Mouse (Mus musculus) neural tube, embryonic 12.5 days (tissue): ENCODE data around the gene Fhad1. TPM values are rescaled to one million over a fixed set of nuclear protein-coding genes. Genes with fewer than 3 reads are reported as not detected.

ENCODE experiments used
- ATAC-seq: fragments of 200-750 bp; cut with Nextera tagmentation; 2 replicates; pipeline ENCODE4 v1.8.0; 2017; ENCODE audit warnings: low read depth, mild to moderate bottlenecking, moderate TSS enrichment, moderate library complexity; ENCODE audit not compliant: low FRiP score
- H3K27ac ChIP-seq: fragments of 300-500 bp; sonication (generic); 2 replicates; pipeline ENCODE4 v1.5.1; 2016
- H3K27me3 ChIP-seq: fragments of 300-500 bp; sonication (generic); replicated peaks from 2 replicates; pipeline ENCODE4 v1.6.1; 2016; ENCODE audit warnings: mild to moderate bottlenecking
- H3K36me3 ChIP-seq: fragments of 300-500 bp; sonication (generic); 2 replicates; pipeline ENCODE4 v1.6.1; 2016; ENCODE audit warnings: mild to moderate bottlenecking
- H3K4me1 ChIP-seq: fragments of 300-500 bp; sonication (generic); 2 replicates; pipeline ENCODE4 v1.6.1; 2016
- H3K4me2 ChIP-seq: fragments of 300-500 bp; sonication (generic); replicated peaks from 2 replicates; pipeline ENCODE4 v1.6.1; 2016; ENCODE audit warnings: mild to moderate bottlenecking
- H3K4me3 ChIP-seq: fragments of 300-500 bp; sonication (generic); 2 replicates; pipeline ENCODE4 v1.5.1; 2016
- H3K9ac ChIP-seq: fragments of 300-500 bp; sonication (generic); 2 replicates; pipeline ENCODE4 v1.6.1; 2016; ENCODE audit warnings: mild to moderate bottlenecking
- H3K9me3 ChIP-seq: fragments of 300-500 bp; sonication (generic); 2 replicates; pipeline ENCODE4 v1.6.1; 2016; ENCODE audit warnings: mild to moderate bottlenecking
- WGBS: fragments of 180-500 bp; shearing (Covaris S2); methylation state at CpG from one replicate; pipeline ENCODE4 v1.1.7; 2016; 5-methylcytosine and 5-hydroxymethylcytosine counted together
- polyA plus RNA-seq: library from polyadenylated mRNA; unstranded; fragments of >200 nt; fragmentation: Nextera tagmentation; extraction: Ambion mirVana; gene quantifications from 2 replicates; pipeline ENCODE4 v1.2.1, GENCODE M21; 2016

Gene Fhad1
- polyA plus RNA-seq, 1 experiment from 2014 or later, result 4.1 TPM

GRCm38 (mm10) chr4:141871909-141872308 is 143.0 kb downstream of the Fhad1 start:
- H3K27me3 ChIP-seq, result no peaks in the 10 kb centered on the region
- no peak for ATAC-seq
- no peaks in the 10 kb centered on the region for H3K36me3 ChIP-seq
- H3K9me3 ChIP-seq, result no peaks in the 10 kb centered on the region
- WGBS, result 61% methylated on average over 9 of the region's 9 CpGs
- H3K27ac ChIP-seq, result no peak overlapping the region
- H3K9ac ChIP-seq, result peak overlapping the region; percentile 4; the same call in 1 of the 2 replicates
- H3K4me1 ChIP-seq, result peaks cover 51% of the 10 kb centered on the region
- H3K4me2 ChIP-seq, result peak overlapping the region; percentile 95
- H3K4me3 ChIP-seq, result no peak overlapping the region

GRCm38 (mm10) chr4:141871333-141871725 is 143.6 kb downstream of the Fhad1 start:
- Histone ChIP-seq H3K4me2 (no peak overlapping the region), H3K4me1 (peaks cover 57% of the 10 kb centered on the region), H3K4me3 (no peak overlapping the region), H3K9me3 (no peaks in the 10 kb centered on the region), H3K36me3 (no peaks in the 10 kb centered on the region), H3K9ac (0 out of 2 replicates have a peak overlapping the region, but pooled peaks have one; percentile 4), H3K27me3 (no peaks in the 10 kb centered on the region), H3K27ac (no peak overlapping the region)
- ATAC-seq, result no peak
- 94% methylated on average over 3 of the region's 3 CpGs for WGBS

GRCm38 (mm10) chr4:141870666-141871332 is 144.1 kb downstream of the Fhad1 start:
- Histone ChIP-seq H3K36me3 (no peaks in the 10 kb centered on the region), H3K9me3 (no peaks in the 10 kb centered on the region), H3K4me2 (no peak overlapping the region), H3K4me3 (no peak overlapping the region), H3K27ac (no peak overlapping the region), H3K27me3 (no peaks in the 10 kb centered on the region), H3K9ac (no peak overlapping the region), H3K4me1 (peaks cover 59% of the 10 kb centered on the region)
- 81% methylated on average over 11 of the region's 11 CpGs for WGBS
- ATAC-seq, result no peak

GRCm38 (mm10) chr4:141869436-141870215 is 145.3 kb downstream of the Fhad1 start:
- 90% methylated on average over 5 of the region's 5 CpGs for WGBS

GRCm38 (mm10) chr4:141868051-141868450 is 146.8 kb downstream of the Fhad1 start:
- no peaks in the 10 kb centered on the region for H3K27me3 ChIP-seq
- no peak overlapping the region for H3K9ac ChIP-seq
- H3K4me3 ChIP-seq, result no peak overlapping the region
- ATAC-seq, result peak; percentile 33; the same call in 1 of the 2 replicates
- 85% methylated on average over 10 of the region's 10 CpGs for WGBS
- no peaks in the 10 kb centered on the region for H3K36me3 ChIP-seq
- peak overlapping the region; percentile 37 for H3K27ac ChIP-seq
- no peak overlapping the region for H3K4me2 ChIP-seq
- peaks cover 40% of the 10 kb centered on the region for H3K4me1 ChIP-seq
- H3K9me3 ChIP-seq, result no peaks in the 10 kb centered on the region

More at GRCm38 (mm10) chr4:141869436-141870215, 145.3 kb downstream of the Fhad1 start:
- Histone ChIP-seq H3K4me2 (no peak overlapping the region), H3K9ac (no peak overlapping the region), H3K4me3 (no peak overlapping the region), H3K9me3 (no peaks in the 10 kb centered on the region), H3K27ac (no peak overlapping the region), H3K27me3 (no peaks in the 10 kb centered on the region), H3K36me3 (no peaks in the 10 kb centered on the region), H3K4me1 (peaks cover 53% of the 10 kb centered on the region)
- no peak for ATAC-seq

GRCm38 (mm10) chr4:141867498-141867897 is 147.4 kb downstream of the Fhad1 start:
- peak; percentile 69 for ATAC-seq
- Histone ChIP-seq H3K9me3 (no peaks in the 10 kb centered on the region), H3K9ac (no peak overlapping the region), H3K4me1 (peaks cover 34% of the 10 kb centered on the region), H3K27ac (peak overlapping the region; percentile 37; the same call in 1 of the 2 replicates), H3K4me3 (no peak overlapping the region), H3K27me3 (no peaks in the 10 kb centered on the region), H3K36me3 (no peaks in the 10 kb centered on the region), H3K4me2 (peak overlapping the region; percentile 18)
- 36% methylated on average over 4 of the region's 4 CpGs for WGBS

GRCm38 (mm10) chr4:141866933-141867490 is 147.9 kb downstream of the Fhad1 start:
- H3K4me1 ChIP-seq, result peaks cover 30% of the 10 kb centered on the region
- WGBS, result 30% methylated on average over 10 of the region's 10 CpGs
- peak overlapping the region; percentile 18 for H3K4me2 ChIP-seq
- peak overlapping the region; percentile 37; the same call in 1 of the 2 replicates for H3K27ac ChIP-seq
- no peak overlapping the region for H3K9ac ChIP-seq
- H3K36me3 ChIP-seq, result no peaks in the 10 kb centered on the region
- H3K27me3 ChIP-seq, result no peaks in the 10 kb centered on the region
- peak; percentile 63 for ATAC-seq
- no peaks in the 10 kb centered on the region for H3K9me3 ChIP-seq
- H3K4me3 ChIP-seq, result no peak overlapping the region

GRCm38 (mm10) chr4:141865600-141865999 is 149.3 kb downstream of the Fhad1 start:
- peaks cover 13% of the 10 kb centered on the region for H3K36me3 ChIP-seq
- H3K9ac ChIP-seq, result no peak overlapping the region
- H3K27me3 ChIP-seq, result no peaks in the 10 kb centered on the region
- H3K9me3 ChIP-seq, result no peaks in the 10 kb centered on the region
- H3K4me1 ChIP-seq, result peaks cover 26% of the 10 kb centered on the region
- ATAC-seq, result no peak
- H3K4me2 ChIP-seq, result no peak overlapping the region
- H3K27ac ChIP-seq, result no peak overlapping the region
- 90% methylated on average over 5 of the region's 5 CpGs for WGBS
- no peak overlapping the region for H3K4me3 ChIP-seq

GRCm38 (mm10) chr4:141865006-141865405 is 149.9 kb downstream of the Fhad1 start:
- no peak overlapping the region for H3K4me3 ChIP-seq
- H3K9ac ChIP-seq, result no peak overlapping the region
- H3K4me2 ChIP-seq, result no peak overlapping the region
- 96% methylated on average over 5 of the region's 5 CpGs for WGBS
- peaks cover 19% of the 10 kb centered on the region for H3K36me3 ChIP-seq
- no peak for ATAC-seq
- H3K27ac ChIP-seq, result no peak overlapping the region
- H3K4me1 ChIP-seq, result peaks cover 26% of the 10 kb centered on the region
- no peaks in the 10 kb centered on the region for H3K9me3 ChIP-seq
- H3K27me3 ChIP-seq, result no peaks in the 10 kb centered on the region

- Histone ChIP-seq H3K27me3 (no peaks in the 10 kb centered on the region), H3K4me1 (peaks cover 22% of the 10 kb centered on the region), H3K4me3 (no peak overlapping the region), H3K9ac (no peak overlapping the region), H3K4me2 (no peak overlapping the region), H3K9me3 (no peaks in the 10 kb centered on the region), H3K27ac (no peak overlapping the region), H3K36me3 (peaks cover 24% of the 10 kb centered on the region)
- 95% methylated on average over 8 of the region's 8 CpGs for WGBS
- no peak for ATAC-seq
Measured at GRCm38 (mm10) chr4:141864506-141864905, 150.4 kb downstream of the Fhad1 start.

GRCm38 (mm10) chr4:141863726-141864280 is 151.1 kb downstream of the Fhad1 start:
- Histone ChIP-seq H3K9me3 (no peaks in the 10 kb centered on the region), H3K27ac (no peak overlapping the region), H3K9ac (no peak overlapping the region), H3K4me1 (peaks cover 22% of the 10 kb centered on the region), H3K4me2 (no peak overlapping the region), H3K36me3 (peaks cover 30% of the 10 kb centered on the region), H3K27me3 (no peaks in the 10 kb centered on the region), H3K4me3 (no peak overlapping the region)
- ATAC-seq, result no peak
- WGBS, result 90% methylated on average over 7 of the region's 7 CpGs

- Histone ChIP-seq H3K9me3 (no peaks in the 10 kb centered on the region), H3K36me3 (peaks cover 32% of the 10 kb centered on the region), H3K9ac (no peak overlapping the region), H3K4me1 (peaks cover 18% of the 10 kb centered on the region), H3K4me2 (no peak overlapping the region), H3K4me3 (no peak overlapping the region), H3K27me3 (no peaks in the 10 kb centered on the region), H3K27ac (no peak overlapping the region)
- ATAC-seq, result no peak
- WGBS, result 83% methylated on average over 5 of the region's 5 CpGs
Measured at GRCm38 (mm10) chr4:141862867-141863266, 152.0 kb downstream of the Fhad1 start.
